Mouse (Mus musculus) bone marrow, adult 2 months (tissue): ENCODE results near the gene A930002H24Rik.

Experiments used
- CTCF ChIP-seq: fragments of 200-500 bp; IDR thresholded peaks from 2 replicates; pipeline ENCODE4 v1.5.1; 2011; ENCODE audit warnings: low read length, control low read depth; ENCODE audit not compliant: control insufficient read depth, insufficient read depth
- POLR2A ChIP-seq: fragments of 200-500 bp; IDR thresholded peaks from 2 replicates; pipeline ENCODE4 v1.6.1; 2011; ENCODE audit warnings: low read depth, mild to moderate bottlenecking, control low read depth, low read length, borderline replicate concordance; ENCODE audit not compliant: control insufficient read depth

- no peak for TF ChIP-seq CTCF
- TF ChIP-seq POLR2A: no peak
Observed at GRCm38 (mm10) chr17:63813552-63813951, 50.0 kb downstream of the A930002H24Rik start.
